Mouse (Mus musculus): ENCODE data around the gene Olfr1370.
"Not testable (repeated sequence)": the region's sequence is repeated elsewhere in the genome, so short reads cannot be mapped to it uniquely, and the experiment has no call there.

Gene Olfr1370

DNA sequence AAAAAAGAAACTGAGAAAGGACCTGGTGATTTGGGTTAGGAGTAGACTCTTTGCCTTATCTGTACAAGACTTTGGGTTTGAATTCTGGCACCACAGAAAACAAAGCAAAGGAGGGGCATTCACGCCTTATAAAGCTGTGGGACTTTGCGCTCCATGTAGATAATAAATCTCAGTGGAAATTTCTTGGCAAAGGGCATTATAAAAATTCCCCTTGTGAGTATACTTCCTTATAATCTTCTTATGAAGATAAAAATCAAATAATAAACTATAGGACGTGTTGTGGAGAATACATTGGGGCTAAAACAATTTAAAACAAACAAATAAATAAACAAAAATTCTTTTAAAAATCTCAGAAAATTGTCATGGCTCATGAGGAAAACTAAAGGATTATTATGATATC is at the start of gene Olfr1370:
TSS of gene Olfr1370 (minus strand) at position 101 of the 400 bp plus-strand sequence.
- DNase-seq: no peak

DNA sequence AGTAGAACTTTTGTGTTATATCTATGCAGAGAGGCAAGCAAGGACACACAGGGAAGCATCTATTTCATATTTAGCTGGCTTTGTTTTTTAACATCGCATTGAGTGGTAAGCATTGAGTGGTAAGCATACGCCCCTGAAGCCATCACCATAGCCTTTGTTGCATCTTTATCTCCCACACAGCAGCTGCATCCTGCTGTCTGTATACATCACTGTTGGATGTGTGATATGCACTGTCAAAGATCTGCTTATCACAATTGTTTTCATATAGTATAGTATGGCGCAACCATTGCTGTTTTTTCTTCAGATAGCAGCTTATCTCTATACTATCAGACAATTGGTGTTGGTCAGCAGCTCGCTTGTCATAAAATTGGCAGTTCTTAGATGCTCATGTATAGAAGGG is 39.4 kb upstream of the Olfr1370 start:
- no peak for DNase-seq

DNA sequence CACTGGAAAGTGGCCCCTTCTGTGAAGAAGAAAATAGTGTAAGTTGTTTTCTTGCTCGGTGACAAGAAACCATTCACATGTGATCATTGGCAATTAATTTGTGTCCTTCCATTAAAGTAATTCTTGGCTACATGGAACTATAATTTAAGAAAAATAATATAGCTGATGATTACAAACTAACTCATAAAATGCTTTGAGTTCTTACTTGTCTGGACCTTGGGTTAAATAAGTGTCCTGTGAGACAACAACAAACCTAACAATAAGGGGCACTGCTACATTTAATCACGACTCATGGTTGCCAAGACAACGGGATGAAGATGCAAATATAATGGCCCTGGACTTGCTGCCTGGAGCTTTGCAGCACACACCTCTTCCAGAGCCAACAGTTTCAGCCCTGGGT is 36.4 kb upstream of the Olfr1370 start, which contains the start of gene Olfr1369-ps1:
TSS of gene Olfr1369-ps1 (plus strand) at position 301 of the 400 bp plus-strand sequence.
- not testable (repeated sequence) for DNase-seq

DNA sequence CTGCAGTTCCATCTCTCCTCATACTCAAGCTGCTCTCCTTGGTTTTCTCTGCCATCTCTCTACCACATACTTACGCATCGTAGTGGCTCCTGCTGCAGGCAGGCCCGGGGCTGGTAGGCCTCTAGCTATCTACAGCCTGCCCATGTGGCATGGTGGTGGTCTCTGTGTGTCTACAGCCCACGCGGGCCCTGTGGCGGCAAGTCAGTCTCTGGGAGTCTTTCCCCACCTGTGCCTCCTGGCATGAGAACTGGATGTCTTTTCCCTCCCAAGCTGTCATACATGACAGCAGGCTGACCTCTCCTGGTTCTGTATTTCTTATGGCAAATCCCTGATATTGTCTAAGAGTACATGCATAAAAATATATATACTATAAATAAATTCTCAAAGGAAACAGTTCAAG is 35.7 kb upstream of the Olfr1370 start:
- DNase-seq: no peak

- DNase-seq: no peak
Measured at GRCm38 (mm10) chr13:21109759-21110158, 35.0 kb upstream of the Olfr1370 start.

DNA sequence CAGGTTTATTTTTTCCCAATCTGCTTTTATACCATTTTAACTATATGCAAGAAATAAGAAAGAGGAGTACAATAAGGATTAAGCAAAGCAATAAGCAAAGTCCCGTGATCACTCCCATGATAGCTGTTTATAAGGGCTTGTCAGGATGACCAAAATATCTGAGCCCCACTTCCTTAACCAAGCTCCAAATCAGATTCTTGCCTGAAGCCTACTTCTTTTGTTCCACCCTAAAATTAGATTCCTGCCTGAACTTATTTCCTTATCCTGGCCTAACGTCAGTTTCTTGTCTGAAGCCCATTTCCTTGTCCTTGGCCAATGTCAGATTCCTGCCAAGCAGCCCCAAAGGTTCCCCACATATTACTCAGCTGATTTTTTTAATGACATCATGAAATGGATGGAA is 7.9 kb upstream of the Olfr1370 start:
- no peak for DNase-seq

DNA sequence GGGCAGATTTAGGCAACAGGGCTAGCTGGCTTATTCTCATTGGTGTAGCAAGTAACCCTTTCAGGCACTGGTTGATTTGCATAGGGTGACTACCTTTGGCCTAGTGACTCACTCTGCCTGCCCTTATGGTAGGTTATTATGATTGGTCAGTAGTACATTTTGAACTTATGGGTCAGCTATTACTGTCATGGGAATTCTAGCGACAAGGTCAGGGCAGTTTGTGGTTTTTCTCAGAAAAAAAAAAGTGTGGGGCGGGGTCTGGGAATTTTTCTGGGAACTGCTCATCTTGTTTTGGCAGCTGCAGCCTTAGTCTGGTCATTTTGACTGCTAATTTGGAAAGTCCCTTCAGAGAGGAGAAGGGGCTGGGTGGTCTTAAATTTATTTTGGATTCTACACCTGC is 8.7 kb downstream of the Olfr1370 start:
- DNase-seq: no peak

- peak; percentile 34 for DNase-seq
Measured at GRCm38 (mm10) chr13:21050118-21050517, 24.6 kb downstream of the Olfr1370 start.

DNA sequence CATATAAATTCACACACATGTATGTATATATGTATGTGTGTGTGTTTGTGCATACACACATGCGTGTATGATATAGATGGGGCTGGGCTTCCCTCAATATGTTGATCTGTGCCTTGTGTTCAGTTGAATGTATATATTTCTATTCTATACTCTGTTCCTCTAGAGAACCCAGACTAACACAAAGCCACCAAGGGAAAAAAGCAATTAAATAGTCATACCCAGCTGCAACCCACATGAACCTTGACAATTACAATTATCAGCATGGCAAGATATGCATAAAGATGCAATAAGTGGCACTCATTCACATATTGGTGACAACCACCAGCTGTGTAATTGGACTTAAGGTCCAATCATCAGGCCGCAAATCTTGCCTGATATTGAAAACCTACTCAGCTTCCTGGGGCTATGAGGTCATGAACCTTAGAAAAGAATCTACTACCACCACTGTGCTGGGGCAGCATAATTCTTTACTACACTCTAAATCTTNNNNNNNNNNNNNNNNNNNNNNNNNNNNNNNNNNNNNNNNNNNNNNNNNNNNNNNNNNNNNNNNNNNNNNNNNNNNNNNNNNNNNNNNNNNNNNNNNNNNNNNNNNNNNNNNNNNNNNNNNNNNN is 34.1 kb downstream of the Olfr1370 start:
- no peak for DNase-seq

DNA sequence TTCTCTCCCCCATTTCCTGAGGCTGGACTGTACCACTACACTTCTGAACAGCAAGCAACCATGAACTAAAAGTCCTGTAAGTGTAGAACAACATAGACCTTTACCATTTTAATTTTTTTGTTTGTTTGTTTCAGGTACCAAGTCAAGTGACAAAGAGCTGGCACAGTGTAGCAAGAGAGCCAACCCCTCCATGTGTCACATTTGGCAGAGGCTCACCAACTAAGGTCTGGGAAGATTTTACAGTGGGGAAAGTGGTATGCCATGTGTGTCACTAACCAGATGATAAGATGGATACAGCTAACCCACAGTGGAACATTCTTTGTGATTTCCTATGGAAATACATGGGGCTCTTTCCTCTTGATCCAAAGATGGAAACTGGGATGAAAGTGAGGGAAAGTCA is 38.8 kb downstream of the Olfr1370 start:
- peak; percentile 63 for DNase-seq

- peak; percentile 46 for DNase-seq
Measured at GRCm38 (mm10) chr13:21035011-21035410, 39.7 kb downstream of the Olfr1370 start.

- DNase-seq: peak; percentile 92
Measured at GRCm38 (mm10) chr13:21033176-21033575, 41.6 kb downstream of the Olfr1370 start.

DNA sequence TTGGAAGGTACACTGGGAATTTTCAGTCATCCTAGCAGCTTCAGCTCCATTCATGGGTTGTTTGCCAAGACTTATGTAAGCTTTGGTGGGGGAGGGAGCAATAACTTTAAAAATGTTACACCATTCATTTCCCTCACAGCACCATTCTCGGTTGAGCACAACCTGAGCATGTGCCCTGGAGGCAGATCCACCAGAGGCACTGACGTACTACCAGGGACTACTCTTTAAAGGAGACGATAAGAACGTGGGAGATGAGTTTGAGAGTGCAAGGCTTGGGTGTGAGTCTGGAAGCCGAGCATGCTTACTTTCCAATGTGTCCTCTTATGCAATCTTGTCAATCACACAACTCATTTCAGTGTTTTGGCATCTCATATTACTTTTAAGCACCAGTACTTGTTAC is 49.9 kb downstream of the Olfr1370 start:
- DNase-seq: no peak
